ENCODE assay signal across 24 mouse cellular contexts in the genomic region with DNA sequence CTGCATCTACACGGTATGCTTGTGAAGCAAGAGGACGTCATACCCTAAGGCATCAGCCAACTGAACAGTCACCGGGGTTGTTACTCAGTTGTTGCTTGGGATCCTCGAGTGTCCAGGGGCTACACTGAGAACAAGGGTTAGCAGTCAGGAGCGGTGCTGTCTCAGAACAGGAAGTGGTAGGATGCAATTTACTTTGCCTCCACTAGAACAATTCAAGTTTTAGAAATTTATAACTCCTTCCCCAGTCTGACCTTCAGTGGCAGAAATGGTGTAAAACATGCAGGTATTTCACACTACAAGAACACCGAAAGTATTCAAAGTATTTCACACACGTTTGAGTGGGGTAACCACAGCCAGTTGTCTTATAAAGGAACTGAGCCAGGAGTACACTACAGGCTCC.
DNase-seq lines count a peak whose midpoint lies in the region; ATAC-seq and TF ChIP-seq lines count a peak whose summit lies in the region.
"Had no signal": no experiment of that assay in that cellular context is flagged by ENCODE, and none has a peak within 500 bp of the region (broad histone marks: within the 10 kb centered on the region; RNA-seq: fewer than 3 reads in every experiment).

No protein-coding gene starts in this region.

- in situ Hi-C loops in Patski (cut with MboI; ENCODE audit: low pct_unique_long_range_greater_than_20kb): no loop called here

- no peak overlapping the region for H3K4me2 ChIP-seq in lung, postnatal 0 days (replicated peaks; ENCODE audit: low read depth, low read length)
- H3K4me2 ChIP-seq: forebrain, embryonic 13.5 days; hindbrain, embryonic 15.5 days had no signal

- H3K9me3 ChIP-seq in lung, postnatal 0 days (ENCODE audit: low read length): no peaks in the 10 kb centered on the region
- H3K9me3 ChIP-seq: forebrain, embryonic 13.5 days; G1E; heart, embryonic 10.5 days; hindbrain, embryonic 10.5 days; hindbrain, embryonic 15.5 days had no signal

- H3K4me1 ChIP-seq in lung, postnatal 0 days (ENCODE audit: insufficient read depth, low read depth, low read length): no peaks in the 10 kb centered on the region
- H3K4me1 ChIP-seq: forebrain, embryonic 13.5 days; heart, embryonic 10.5 days; hindbrain, embryonic 10.5 days; hindbrain, embryonic 15.5 days had no signal

- peak; percentile 17; the same call in 1 of the 2 replicates for ATAC-seq in lung, postnatal 0 days
- peak; percentile 86 for ATAC-seq in Patski
- peak; percentile 26; the same call in 1 of the 2 replicates for ATAC-seq in granulocyte monocyte progenitor cell, adult 5-6 weeks (replicated peaks; ENCODE audit: poor library complexity, severe bottlenecking)
- no peak for ATAC-seq in megakaryocyte, adult 5-6 weeks (ENCODE audit: poor library complexity, severe bottlenecking)
- ATAC-seq: forebrain, embryonic 13.5 days; forebrain, postnatal 0 days; inflammation-experienced regulatory T-cells, adult 6 months; intestine, postnatal 0 days had no signal

- no peak overlapping the region for H3K9ac ChIP-seq in lung, postnatal 0 days (replicated peaks; ENCODE audit: low read depth)
- H3K9ac ChIP-seq: forebrain, embryonic 13.5 days; forebrain, postnatal 0 days; hindbrain, embryonic 15.5 days had no signal

- WGBS in lung, postnatal 0 days: 61% methylated on average over 7 of the region's 7 CpGs

- POLR2A ChIA-PET in Patski (lab: Charles Lee): interaction anchor here (1.0 kb wide), 1 partner anchor 12 kb away, joined by 3 read pairs; no protein-coding TSS in a partner anchor

- H3K4me3 ChIP-seq in lung, postnatal 0 days (ENCODE audit: low read depth, low read length): no peak overlapping the region
- H3K4me3 ChIP-seq: forebrain, embryonic 13.5 days; gastrocnemius, adult 2 months; heart, embryonic 10.5 days; hindbrain, embryonic 10.5 days; hindbrain, embryonic 15.5 days had no signal

- DNase-seq in lung, postnatal 0 days (ENCODE audit: low spot score): peak; percentile 26
- no peak for DNase-seq in lung, postnatal 14 days
- DNase-seq in Patski (ENCODE audit: low read depth, low spot score): peak; percentile 44
- peak; percentile 62 for DNase-seq in naive thymus-derived CD4-positive, alpha-beta T cell, adult 2 months (ENCODE audit: low read depth)
- no peak for DNase-seq in heart, postnatal 4 days
- no peak for DNase-seq in frontal cortex, postnatal 14 days (ENCODE audit: low spot score in 2 of 2)
- DNase-seq: adrenal gland, adult 8-10 months; cerebellum, adult 11-12 months; cerebellum, adult 9-10 months; cerebellum, postnatal 25 days; forebrain, postnatal 0 days; gastrocnemius, adult 2 months; gastrocnemius, postnatal 25 days; heart, adult 11 months; heart, postnatal 10 days had no signal

- TF ChIP-seq EP300 in lung, postnatal 0 days (IDR thresholded peaks at IDR 0.05): no peak

- no peak overlapping the region for H3K27ac ChIP-seq in lung, postnatal 0 days (ENCODE audit: low read length)
- H3K27ac ChIP-seq: forebrain, embryonic 13.5 days; gastrocnemius, adult 2 months; heart, embryonic 10.5 days; hindbrain, embryonic 10.5 days; hindbrain, embryonic 15.5 days had no signal

- CTCF ChIA-PET in Patski (lab: Charles Lee): interaction anchor here (0.6 to 0.8 kb wide), 2 partner anchors 10 to 116 kb away, joined by 3 read pairs; no protein-coding TSS in a partner anchor

- no peaks in the 10 kb centered on the region for H3K36me3 ChIP-seq in lung, postnatal 0 days (ENCODE audit: insufficient read depth, low read length)
- H3K36me3 ChIP-seq: G1E; heart, embryonic 10.5 days; hindbrain, embryonic 10.5 days; hindbrain, embryonic 15.5 days had no signal

- H3K27me3 ChIP-seq in lung, postnatal 0 days (replicated peaks; ENCODE audit: insufficient read depth, low read length): no peaks in the 10 kb centered on the region
- H3K27me3 ChIP-seq in Patski: no peaks in the 10 kb centered on the region
- H3K27me3 ChIP-seq: forebrain, embryonic 13.5 days; hindbrain, embryonic 15.5 days had no signal

- TF ChIP-seq CTCF in lung, postnatal 0 days (IDR thresholded peaks at IDR 0.05): no peak
- no peak for TF ChIP-seq CTCF in Patski (IDR thresholded peaks at IDR 0.05)

Comparison
In these comparisons a context has a peak if more than half of its experiments do, and no peak if none do; other contexts are left out.
1. DNase-seq: peak in lung, postnatal 0 days (single experiment), Patski (single experiment) and naive thymus-derived CD4-positive, alpha-beta T cell, adult 2 months (single experiment); none in lung, postnatal 14 days (single experiment), heart, postnatal 4 days (single experiment) and frontal cortex, postnatal 14 days (0 of 2).